Mouse (Mus musculus) right cerebral cortex, postnatal 10 days (tissue): ENCODE measurements at regions not wholly inside any gene's neighbourhood (a gene's known extent, or its start where the extent isn't known, plus 50 kb on each side); places are given as distances from the start of the nearest gene placed in this dataset.
A peak's percentile ranks its signal among the peaks of the same experiment; 100 is the strongest.
"Not testable (repeated sequence)": the region's sequence is repeated elsewhere in the genome, so short reads cannot be mapped to it uniquely, and the experiment has no call there.

Experiments
- DNase-seq, 2 experiments: peaks; one replicate each; pipeline ENCODE4 v3.0.0; 2021; ENCODE audit warnings: low spot score in 2 of 2

DNA sequence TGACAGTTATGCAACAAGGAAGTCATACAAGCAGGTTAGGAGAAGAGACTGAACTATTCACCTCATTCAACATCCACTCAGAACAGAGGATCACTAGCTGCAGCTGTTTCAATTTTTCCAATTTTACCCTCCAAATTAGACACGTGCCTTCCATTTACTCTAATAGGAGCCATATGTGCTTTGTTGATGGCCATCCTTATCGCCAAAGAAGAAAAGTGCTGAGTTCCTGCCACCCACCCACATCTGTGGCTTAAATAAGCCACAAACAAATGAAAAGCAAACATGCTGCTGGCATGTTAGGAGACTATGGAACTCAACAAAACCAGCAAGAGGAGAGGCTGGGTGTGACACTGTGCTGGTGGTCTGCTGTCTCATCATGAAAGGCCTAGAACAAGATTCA is 1786.1 kb downstream of the 9330182O14Rik start:
- no peak for DNase-seq

DNA sequence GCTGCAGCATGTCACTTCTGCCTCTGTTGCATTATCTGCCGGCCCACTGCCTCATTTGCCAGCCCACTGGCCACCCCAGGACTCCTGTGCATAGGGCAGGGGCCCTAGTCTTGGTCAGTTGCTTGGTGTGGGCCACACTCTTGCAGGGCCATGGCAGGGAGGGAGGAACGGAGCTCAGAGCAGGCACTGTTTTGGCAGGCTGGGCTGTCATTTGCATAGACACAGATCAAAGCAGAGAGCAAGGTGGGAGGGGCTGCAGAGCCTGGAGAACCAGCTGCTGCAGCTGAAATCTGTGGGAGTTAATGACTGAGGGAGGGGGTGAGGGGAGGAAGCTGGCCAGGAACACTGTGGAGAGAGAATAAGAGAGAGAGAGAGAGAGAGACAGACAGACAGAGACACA is 1802.5 kb downstream of the 9330182O14Rik start:
- DNase-seq, result peak in 1 of 2 experiments; percentile 26

DNA sequence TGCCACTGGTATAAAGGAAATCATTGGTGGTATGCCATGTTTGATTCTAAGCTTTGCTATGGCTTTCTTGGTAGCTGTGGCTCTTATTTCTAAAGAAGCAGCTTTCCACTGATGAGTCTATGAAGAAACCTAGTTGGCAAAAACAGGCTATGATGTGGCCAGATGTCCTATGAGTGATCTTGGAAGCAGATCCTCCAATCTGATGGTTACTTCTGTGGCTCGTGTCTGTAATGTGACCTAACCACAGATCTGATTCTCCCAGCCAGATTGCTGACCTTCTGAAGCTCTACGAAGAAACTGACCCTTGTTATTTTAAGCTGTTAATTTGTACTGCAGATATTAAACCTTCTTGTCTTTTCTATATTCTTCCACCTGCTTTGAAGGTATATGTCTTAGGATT is 1811.1 kb downstream of the 9330182O14Rik start:
- DNase-seq, result no peak

DNA sequence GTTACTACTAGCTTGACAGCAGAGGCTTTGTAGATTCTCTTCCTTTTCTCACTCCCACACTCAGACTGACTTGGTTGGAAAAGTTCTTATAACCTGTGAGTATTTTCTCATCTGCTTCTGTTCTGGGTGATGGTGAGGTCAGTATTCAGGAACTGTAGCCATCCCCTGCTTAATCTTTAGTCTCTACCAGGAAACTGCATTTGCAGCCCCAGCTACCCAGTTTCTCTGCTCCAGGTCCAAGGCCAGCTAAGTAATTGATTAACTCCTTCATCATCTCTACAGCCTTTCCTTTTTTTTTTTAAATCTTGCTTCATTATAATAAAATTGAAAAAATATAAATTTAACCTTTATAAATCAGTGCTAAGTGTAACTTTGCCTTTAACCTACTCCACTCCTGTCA is 1813.7 kb downstream of the 9330182O14Rik start:
- no peak for DNase-seq

DNA sequence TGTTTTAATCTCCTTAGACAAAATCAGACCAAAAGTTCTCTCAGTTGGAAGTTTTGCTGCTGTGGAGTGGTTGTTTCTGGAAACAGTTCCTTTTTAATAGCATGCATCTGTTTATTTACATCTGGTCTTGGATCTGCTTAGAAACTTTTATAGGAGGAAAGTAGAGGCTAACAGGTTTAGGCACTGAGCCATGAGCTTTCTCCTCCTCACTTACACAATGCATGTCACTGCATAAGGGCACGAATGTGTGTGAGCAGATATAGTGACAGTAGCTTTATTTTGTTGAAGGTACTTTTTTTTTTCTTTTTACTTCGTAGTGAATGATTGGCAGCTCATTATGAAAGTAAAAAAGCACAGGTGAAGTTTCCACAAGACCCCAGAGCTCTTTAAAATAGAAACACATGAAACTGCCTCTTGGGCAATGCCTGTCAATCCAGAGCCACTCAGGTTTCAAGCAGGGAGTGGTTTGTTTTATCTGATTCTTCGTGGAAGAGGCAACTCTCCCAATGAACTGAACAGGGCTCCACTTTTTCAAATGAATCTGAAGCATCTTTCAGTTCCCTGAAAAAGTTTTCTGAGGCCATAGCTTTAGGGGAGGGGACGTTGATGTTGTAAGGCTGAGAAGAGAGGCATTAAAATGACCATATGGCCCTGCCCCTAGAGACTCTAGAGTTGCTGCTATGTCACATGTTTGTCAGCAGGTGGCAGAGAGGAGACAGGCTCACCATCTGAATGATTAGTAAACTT is 1814.4 kb downstream of the 9330182O14Rik start:
- DNase-seq, result no peak

DNA sequence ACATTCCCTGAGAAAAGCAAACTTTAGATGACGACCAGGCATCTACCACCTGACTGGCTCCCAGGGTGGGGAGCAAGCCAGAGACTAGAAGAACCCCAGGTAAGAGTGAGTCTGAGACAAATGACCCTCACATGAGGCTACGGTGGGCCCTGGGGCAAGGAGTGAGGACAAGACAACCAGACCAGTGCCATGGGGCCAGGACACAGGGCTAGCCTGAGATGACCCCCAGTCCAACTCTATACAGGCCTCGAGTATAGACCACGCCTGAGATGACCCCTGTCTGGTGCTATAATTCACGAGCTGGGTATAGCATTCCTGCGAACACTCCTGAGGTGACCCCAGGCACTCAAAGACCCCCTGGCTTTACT is 1814.9 kb downstream of the 9330182O14Rik start:
- DNase-seq, result no peak

DNA sequence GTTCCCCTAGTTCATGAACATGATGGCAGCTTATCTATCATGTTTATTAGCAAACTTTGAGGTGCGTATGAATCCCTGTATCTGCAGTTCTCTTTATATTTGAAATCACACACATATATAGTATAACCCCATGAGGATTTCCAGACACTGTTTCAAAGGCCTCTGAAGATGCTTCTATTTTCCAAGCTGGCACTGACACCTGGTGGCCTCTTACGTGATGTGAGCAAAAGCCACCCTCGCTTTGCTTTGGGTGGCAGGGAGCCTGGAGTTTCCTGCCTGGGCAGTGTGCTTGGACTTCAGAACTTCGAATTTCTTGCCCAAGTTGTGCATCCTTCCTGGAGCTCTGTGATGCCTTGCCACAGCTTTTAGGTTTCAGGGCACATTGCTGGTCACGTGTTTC is 1817.1 kb downstream of the 9330182O14Rik start:
- DNase-seq, result peak; percentile 38 to 63

DNA sequence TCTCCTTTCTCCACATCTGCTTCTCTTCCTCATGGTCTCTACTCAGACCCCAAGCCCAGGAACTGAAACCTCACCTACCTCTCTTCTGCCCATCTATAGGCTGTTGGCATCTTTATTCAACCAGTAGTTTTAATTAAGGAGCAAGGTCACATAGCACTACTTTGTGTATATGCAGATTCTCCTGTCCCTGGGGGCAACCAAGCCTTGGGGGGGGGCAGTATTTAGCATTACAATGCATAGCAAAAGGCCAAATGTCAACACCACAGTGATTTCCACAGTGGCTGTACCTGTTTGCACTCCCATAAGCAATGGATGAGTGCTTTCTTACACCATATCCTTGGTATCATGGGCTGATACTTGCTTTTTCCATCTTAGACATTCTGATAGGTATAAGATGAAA is 1826.4 kb downstream of the 9330182O14Rik start:
- DNase-seq, result no peak

DNA sequence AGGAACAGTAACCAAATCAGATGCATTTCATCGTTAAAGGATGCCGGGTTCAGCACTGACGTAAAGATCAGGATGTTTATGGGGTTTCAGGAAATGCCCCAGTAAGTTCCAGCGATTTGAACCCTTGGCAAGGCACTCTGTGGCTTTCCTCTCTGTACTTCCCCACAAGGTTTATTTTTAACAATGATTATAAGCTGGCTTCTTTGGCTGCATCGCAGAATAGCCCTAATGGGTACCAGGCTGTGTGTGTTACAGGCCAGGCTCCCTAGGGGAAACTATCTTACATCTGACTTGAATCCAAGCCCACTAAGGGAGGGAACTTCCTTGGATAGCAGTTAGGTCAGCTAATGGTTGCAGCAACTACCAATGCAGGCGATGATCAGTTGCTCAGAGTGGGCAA is 1836.7 kb downstream of the 9330182O14Rik start:
- no peak for DNase-seq

DNA sequence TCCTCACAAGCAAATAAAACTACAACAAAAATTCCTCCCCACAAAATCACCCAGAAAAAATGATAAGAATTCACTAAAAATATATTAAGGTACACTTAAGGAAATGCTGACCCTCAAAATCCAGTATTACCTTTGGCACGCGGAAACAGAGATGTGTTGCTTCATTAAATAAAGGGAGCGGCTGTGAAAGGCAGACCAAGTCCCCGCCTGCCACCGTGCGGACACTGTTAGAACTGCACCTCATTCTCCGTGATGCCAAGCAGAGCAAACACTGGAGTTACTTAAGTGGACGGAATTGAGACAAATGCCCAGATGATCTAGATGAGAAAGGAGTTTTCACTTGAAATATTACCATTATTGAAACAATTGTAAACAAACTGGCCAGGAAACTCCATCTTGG is 1839.1 kb downstream of the 9330182O14Rik start:
- DNase-seq, result peak; percentile 91 to 93

DNA sequence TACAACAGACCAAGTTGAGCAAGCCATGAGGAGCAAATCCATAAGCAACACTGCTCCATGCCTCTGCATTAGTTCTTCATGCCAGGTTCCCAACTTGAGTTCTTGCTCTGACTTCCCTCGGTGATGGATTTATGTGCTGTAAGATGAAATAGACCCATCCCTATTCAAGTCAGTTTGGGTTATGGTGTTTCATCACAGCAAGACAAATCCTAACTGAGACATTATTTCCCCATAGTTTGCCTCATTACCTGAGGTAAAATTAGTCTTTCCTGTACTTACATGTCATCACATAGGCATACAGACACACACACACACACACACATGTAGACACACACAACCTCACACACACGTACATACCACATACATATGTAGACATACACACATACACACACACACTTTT is 1843.0 kb downstream of the 9330182O14Rik start:
- no peak for DNase-seq

DNA sequence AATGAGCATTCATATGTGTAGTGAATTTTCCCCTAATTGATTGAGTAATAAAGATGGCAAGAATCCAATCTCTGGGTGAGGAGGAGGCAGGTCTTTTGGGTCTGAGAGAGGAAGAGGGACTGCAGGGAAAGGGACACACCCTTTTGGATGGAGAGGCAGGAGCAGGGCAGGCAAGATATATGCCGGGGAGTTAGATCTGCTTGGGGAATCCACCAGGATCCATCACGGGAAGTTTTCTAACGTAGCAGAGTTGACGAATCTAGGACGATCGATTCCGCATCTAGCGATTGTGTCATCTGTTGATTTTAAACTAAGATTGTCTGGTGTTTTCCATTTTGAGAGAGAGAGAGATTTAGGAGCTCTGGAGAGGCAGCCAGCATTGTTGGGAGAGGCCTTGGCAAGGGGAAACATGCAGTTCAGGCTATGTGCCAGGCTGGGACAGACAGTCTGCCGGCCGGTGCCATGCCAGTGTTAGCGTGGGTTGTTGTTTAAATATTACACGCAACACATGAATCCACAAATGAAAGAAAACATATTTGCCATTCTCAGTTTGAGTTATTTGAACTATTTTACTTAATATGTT is 1843.6 kb downstream of the 9330182O14Rik start:
- DNase-seq, result peak; percentile 27 to 39

DNA sequence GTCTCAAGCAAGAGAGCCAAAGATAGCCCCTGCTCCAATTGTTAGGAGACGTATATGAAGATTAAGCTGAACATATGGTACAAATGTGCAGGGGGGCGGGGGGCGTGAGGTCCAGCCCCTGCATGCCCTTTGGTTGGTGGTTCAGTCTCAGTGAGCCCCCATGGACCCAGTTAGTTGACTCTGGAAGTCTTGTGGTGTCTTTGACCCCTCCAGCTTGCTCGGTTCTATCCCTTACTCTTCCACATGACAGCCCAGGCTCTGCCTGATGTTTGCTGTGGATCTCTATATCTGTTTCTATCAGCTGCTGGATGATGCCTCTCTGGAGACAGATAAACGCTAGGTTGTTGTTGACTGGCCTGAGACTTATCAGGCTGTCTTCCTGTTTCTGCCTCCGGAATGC is 1849.1 kb downstream of the 9330182O14Rik start:
- no peak for DNase-seq

DNA sequence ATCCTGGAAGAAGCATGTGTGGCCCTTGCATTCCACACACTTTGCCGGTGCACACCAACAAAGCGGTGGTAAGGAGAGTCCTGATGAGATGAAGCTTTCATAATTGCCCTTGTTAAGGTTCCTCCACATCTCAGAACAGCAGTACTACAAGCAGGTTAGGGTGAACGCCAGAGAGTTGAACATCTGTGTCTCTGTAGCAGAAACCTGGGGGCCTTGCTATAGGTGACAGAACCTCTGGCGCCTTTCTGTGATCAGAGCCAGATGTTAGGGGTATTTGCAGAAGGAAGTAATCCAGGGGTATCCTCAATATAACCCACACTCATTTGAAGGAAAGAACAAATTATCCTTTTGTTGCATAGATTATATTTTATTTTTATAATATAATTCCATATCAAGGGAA is 1850.1 kb downstream of the 9330182O14Rik start:
- no peak for DNase-seq

DNA sequence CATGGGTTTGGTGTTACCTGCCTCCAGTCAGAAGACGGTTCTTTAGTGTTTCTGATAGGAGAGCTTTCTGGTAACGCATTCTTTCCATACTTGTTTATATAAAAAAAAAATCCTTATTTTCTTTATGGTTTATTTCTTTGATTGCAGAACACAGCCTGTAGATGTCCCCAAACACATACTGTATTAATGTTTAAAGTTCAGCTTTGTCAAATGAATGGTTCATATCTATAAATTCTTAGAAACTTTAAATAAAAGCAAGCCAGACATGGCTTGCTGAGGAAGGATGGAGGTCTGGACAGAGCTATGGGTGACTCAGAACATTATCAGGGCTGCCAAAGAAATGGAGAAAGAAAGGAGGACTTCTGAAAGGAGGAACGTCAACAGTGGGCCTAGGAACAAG is 1852.1 kb downstream of the 9330182O14Rik start:
- no peak for DNase-seq

DNA sequence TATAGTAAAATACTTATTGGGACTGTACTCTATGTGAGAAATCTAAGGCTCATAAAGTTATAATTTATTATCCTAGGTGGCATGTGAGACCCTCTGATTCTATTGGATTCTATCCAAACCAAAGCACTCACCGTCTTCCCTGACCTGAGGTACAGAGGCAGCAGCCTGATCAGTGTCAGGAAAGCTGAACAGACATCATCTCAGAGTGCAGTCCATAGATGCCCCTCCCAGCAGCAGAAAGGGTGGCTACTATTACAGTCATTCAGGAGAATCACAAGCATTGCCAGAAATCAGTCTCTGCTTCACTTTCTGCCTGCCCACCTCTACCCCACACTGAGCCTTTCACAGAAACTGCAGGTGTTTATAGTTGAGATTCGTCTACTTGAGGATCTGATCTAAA is 1854.9 kb downstream of the 9330182O14Rik start:
- DNase-seq, result no peak

DNA sequence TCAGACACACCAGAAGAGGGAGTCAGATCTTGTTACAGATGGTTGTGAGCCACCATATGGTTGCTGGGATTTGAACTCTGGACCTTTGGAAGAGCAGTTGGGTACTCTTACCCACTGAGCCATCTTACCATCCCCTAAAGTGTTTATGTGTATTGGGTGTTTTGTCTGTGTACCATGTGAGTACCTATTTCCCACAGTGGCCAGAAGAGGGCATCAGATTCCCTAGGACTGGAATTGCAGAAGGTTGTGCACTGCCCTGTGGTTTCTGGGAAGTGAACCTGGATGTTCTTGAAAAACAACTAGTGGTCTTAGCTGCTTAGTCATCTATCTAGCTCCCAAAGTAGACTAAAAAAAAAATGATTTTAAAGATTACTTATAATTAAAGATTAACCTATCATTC is 1857.7 kb downstream of the 9330182O14Rik start:
- DNase-seq, result no peak

DNA sequence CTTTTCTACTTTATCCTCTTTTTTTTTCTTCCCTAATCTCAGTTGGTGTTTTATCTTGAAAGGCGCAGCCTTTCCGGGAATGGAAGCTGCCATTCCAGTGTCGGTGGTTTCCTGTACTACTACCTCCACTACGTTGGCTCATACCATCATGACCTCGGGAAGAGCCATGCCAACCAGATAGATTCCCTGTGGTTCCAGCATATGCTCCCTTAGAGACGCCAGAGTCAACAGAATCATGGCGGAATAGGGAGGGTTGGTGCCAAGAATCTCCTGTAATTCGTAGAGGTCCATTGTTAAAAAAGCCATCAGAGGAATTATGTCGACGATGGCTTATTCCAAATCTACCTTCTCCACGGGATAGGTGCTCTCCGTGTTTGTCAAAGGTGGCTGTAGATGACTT is 1898.1 kb downstream of the 9330182O14Rik start:
- not testable (repeated sequence) for DNase-seq

DNA sequence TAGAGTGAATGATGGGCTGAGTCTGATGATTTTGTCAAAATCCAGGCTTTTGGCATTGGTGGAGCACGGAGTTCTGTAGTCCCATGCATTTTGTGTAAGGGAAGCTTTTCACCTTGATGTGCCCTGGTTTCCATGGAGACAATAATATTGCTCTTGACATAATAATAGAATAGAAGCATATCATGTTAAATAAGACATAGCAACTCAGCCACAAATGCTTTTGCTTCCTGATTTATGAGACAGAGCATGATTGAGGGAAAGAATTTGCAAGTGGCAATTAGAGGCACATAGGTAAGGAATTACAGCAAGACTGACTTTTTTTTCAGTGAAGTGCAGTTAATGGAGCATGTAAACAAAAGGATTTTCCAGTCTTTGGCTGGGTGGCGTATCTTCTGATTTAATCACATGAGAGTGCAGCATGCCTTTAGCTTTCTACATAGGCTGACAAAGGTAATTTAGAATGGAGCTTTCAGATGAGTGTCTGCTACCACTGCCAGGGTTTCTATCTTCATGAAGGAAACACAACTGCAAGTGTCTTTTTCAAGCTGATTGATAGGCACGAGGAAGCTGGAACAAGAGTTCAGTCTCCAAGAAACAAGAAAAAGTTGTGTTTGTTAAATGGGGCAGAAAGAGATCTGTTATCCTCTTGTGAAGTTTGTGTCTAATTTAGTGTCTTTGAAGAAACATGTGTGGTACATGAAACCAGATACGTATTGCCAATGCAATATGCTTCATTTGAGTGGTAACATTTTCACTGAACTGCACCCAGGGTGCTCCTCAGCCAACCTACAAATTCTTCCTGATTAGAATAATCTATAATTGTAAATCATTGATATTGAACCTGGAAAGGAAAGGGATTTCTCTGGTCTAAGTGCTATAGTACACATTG is 1913.2 kb downstream of the 9330182O14Rik start:
- DNase-seq, result no peak

DNA sequence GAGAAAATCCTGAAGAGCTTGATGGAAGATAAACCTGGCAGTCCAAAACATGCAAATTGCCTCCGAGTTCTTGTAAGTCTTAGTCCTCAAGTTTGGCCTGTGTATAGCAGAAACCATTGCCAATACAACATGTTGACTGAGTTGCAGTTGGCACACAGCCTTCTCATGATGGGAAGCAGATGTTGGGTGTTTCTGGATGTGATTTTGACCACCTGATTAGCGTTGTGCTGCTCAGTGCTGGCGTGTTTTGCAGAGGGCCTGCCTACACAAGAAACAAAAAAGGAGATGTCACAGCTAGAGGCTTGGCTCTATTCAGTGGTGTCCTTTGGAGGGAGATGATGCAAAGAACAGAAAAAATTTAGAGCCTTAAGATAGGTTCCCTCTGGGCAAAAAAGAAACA is 1922.6 kb downstream of the 9330182O14Rik start:
- DNase-seq, result peak; percentile 21 to 31

DNA sequence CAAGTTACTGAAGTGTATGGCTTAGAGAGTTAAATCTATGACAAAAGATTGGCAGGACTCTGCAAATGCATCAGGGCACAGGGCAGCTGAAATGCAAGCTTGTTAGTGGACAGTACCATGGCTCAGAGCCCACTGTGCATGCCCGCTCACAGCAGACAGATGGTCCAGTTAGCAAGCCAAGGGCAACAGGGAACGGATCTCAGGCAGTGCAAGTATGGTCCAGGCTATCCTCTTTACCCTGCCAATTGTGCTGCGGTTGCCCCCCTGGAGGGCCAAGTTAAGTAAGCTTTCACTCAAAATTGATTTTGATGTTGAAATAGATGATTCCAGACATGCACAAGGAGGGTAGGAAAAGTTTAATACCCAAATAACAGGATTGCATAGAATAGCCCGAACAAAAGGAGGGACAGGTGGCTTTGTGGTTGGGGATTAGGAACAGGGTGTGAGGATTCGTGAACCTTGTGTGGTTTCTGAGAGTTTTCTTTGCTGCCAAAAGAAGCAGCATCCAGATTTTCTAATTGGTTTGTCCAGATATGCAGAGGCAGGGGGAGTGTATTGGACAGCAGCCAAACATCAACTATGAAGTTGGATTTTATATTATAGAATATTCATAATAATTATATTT is 1934.2 kb downstream of the 9330182O14Rik start:
- peak in 1 of 2 experiments; percentile 19 for DNase-seq

DNA sequence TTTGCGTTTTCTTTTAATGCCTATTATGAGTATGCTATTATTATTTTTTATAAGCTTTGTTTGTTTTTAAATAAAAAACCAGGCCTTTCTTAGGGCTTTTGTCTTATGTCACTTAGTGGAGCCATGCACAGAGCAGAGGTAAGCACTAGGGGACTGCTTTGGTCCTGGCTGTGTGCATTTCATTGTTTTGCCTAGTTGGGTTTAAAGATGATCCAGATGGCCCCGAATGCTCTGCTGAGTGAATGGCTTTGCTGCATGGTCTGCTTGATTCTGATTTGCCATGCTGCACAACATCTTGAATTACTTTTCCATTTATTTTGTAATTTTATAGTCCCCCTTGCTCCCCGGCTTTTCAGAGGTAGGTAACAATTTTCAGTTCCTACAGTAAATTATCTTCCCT is 1934.9 kb downstream of the 9330182O14Rik start:
- DNase-seq, result no peak
